Comparison of ENCODE assay signal across 14 mouse cellular contexts in the genomic region with DNA sequence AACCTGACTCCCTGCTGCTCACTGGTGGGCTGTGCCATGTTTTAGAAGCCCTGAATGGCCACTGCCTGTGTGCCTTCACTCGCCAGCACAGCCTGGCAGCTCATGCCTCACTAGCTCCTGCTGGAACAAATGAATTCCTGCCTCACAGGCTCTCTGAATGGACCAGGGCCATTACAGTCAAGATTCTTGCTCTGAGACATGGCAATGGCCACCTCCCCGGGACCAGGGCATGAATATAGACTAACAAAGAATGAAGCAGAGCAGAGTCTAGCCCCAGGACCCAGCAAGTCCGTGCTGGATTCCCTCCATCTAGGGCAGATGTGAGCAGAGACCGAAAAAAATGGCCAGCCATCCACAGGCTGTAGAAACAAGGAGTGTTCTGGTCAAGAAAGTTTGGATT. TPM values are rescaled to one million over a fixed set of nuclear protein-coding genes. Genes with fewer than 3 reads are reported as not detected.
A peak's percentile ranks its signal among the peaks of the same experiment; 100 is the strongest.
DNase-seq lines count a peak whose midpoint lies in the region; ATAC-seq and TF ChIP-seq lines count a peak whose summit lies in the region.
"Had no signal": no experiment of that assay in that cellular context is flagged by ENCODE, and none has a peak within 500 bp of the region (broad histone marks: within the 10 kb centered on the region; RNA-seq: fewer than 3 reads in every experiment).

No protein-coding gene starts in this region.

- H3K27ac ChIP-seq in forebrain, embryonic 15.5 days (replicated peaks), result no peak overlapping the region
- peak overlapping the region; percentile 74 for H3K27ac ChIP-seq in limb, embryonic 12.5 days
- no peak overlapping the region for H3K27ac ChIP-seq in stomach, postnatal 0 days (replicated peaks)
- H3K27ac ChIP-seq: embryonic facial prominence, embryonic 15.5 days; gastrocnemius, adult 2 months; liver, embryonic 13.5 days had no signal

- no peak for TF ChIP-seq EP300 in stomach, postnatal 0 days (optimal IDR thresholded peaks at IDR 0.05)

- H3K9ac ChIP-seq in forebrain, embryonic 15.5 days (replicated peaks), result no peak overlapping the region
- H3K9ac ChIP-seq in limb, embryonic 12.5 days (replicated peaks), result no peak overlapping the region
- no peak overlapping the region for H3K9ac ChIP-seq in stomach, postnatal 0 days (ENCODE audit: low read length)
- H3K9ac ChIP-seq: embryonic facial prominence, embryonic 15.5 days; liver, embryonic 13.5 days had no signal

- H3K36me3 ChIP-seq in forebrain, embryonic 15.5 days, result no peaks in the 10 kb centered on the region
- H3K36me3 ChIP-seq in limb, embryonic 12.5 days, result no peaks in the 10 kb centered on the region
- no peaks in the 10 kb centered on the region for H3K36me3 ChIP-seq in stomach, postnatal 0 days (ENCODE audit: control insufficient read depth, insufficient read depth, low read length)
- H3K36me3 ChIP-seq: embryonic facial prominence, embryonic 15.5 days; liver, embryonic 13.5 days had no signal

- no peak overlapping the region for H3K4me3 ChIP-seq in forebrain, embryonic 15.5 days
- no peak overlapping the region for H3K4me3 ChIP-seq in limb, embryonic 12.5 days (replicated peaks)
- H3K4me3 ChIP-seq in stomach, postnatal 0 days (ENCODE audit: low read depth, low read length), result no peak overlapping the region
- H3K4me3 ChIP-seq: embryonic facial prominence, embryonic 15.5 days; gastrocnemius, adult 2 months; liver, embryonic 13.5 days had no signal

- no peaks in the 10 kb centered on the region for H3K9me3 ChIP-seq in forebrain, embryonic 15.5 days
- H3K9me3 ChIP-seq in limb, embryonic 12.5 days, result no peaks in the 10 kb centered on the region
- H3K9me3 ChIP-seq in stomach, postnatal 0 days (ENCODE audit: control insufficient read depth, low read length), result no peaks in the 10 kb centered on the region
- H3K9me3 ChIP-seq: embryonic facial prominence, embryonic 15.5 days; liver, embryonic 13.5 days had no signal

- H3K4me1 ChIP-seq in forebrain, embryonic 15.5 days, result peaks cover 13% of the 10 kb centered on the region
- peaks cover 33% of the 10 kb centered on the region for H3K4me1 ChIP-seq in limb, embryonic 12.5 days (replicated peaks)
- no peaks in the 10 kb centered on the region for H3K4me1 ChIP-seq in stomach, postnatal 0 days (replicated peaks; ENCODE audit: control insufficient read depth, insufficient read depth)
- H3K4me1 ChIP-seq: liver, embryonic 13.5 days had no signal

- no peak for DNase-seq in frontal cortex, postnatal 25 days (ENCODE audit: low spot score in 2 of 2)
- peak; percentile 71 for DNase-seq in brain, embryonic 14.5 days (ENCODE audit: low read depth)
- DNase-seq in stomach, postnatal 0 days (ENCODE audit: low spot score), result no peak
- DNase-seq in urinary bladder, adult 18-20 months (ENCODE audit: low spot score in 2 of 2), result no peak
- DNase-seq: gastrocnemius, adult 2 months; kidney, adult 11 months; liver, embryonic 13.5 days; lung, postnatal 4 days; right cerebral cortex, postnatal 4 days had no signal

- WGBS in forebrain, embryonic 15.5 days, result 15% methylated on average over 4 of the region's 4 CpGs
- WGBS in limb, embryonic 12.5 days, result 27% methylated on average over 4 of the region's 4 CpGs
- 80% methylated on average over 4 of the region's 4 CpGs for WGBS in stomach, postnatal 0 days

- H3K4me2 ChIP-seq in forebrain, embryonic 15.5 days (replicated peaks), result no peak overlapping the region
- H3K4me2 ChIP-seq in limb, embryonic 12.5 days, result peak overlapping the region; percentile 26
- H3K4me2 ChIP-seq in stomach, postnatal 0 days (replicated peaks; ENCODE audit: low read depth), result no peak overlapping the region
- H3K4me2 ChIP-seq: embryonic facial prominence, embryonic 15.5 days; liver, embryonic 13.5 days had no signal

- TF ChIP-seq POLR2A in brain, embryonic 14.5 days (IDR thresholded peaks at IDR 0.05; ENCODE audit: borderline replicate concordance, extremely low read depth, insufficient read depth, insufficient read length, poor library complexity, severe bottlenecking), result no peak

- no peak for TF ChIP-seq CTCF in brain, embryonic 14.5 days (IDR thresholded peaks at IDR 0.05; ENCODE audit: borderline replicate concordance, extremely low read depth, insufficient read depth, insufficient read length)
- TF ChIP-seq CTCF in stomach, postnatal 0 days (IDR thresholded peaks at IDR 0.05; ENCODE audit: low read depth), result no peak

- no peaks in the 10 kb centered on the region for H3K27me3 ChIP-seq in forebrain, embryonic 15.5 days
- H3K27me3 ChIP-seq in limb, embryonic 12.5 days, result no peaks in the 10 kb centered on the region
- no peaks in the 10 kb centered on the region for H3K27me3 ChIP-seq in stomach, postnatal 0 days (ENCODE audit: control insufficient read depth, insufficient read depth, low read length)
- H3K27me3 ChIP-seq: embryonic facial prominence, embryonic 15.5 days; liver, embryonic 13.5 days had no signal

- ATAC-seq in frontal cortex, adult (ENCODE audit: low TSS enrichment), result peak; percentile 27; the same call in 1 of the 2 replicates
- ATAC-seq in forebrain, embryonic 15.5 days (replicated peaks), result peak; percentile 49
- ATAC-seq in limb, embryonic 12.5 days (ENCODE audit: insufficient number of reproducible peaks, insufficient read depth, low FRiP score, low TSS enrichment, low read depth), result peak; percentile 60; the same call in 1 of the 2 replicates
- no peak for ATAC-seq in stomach, postnatal 0 days (ENCODE audit: low FRiP score, low TSS enrichment)
- ATAC-seq in megakaryocyte-erythroid progenitor cell, adult 5-6 weeks (replicated peaks; ENCODE audit: low FRiP score, low TSS enrichment, poor library complexity, severe bottlenecking), result no peak

RNA-seq across cellular contexts. Expression of a gene that starts 51.8 kb away (rescaled TPM):
- 0.61 and 0.88 TPM in 2 replicates for polyA plus RNA-seq in brain, embryonic 14.5 days (2012; rRNA removed)
- polyA plus RNA-seq in forebrain, embryonic 15.5 days (2015; fragmentation: Nextera tagmentation; extraction: Ambion mirVana), result 0.98 and 1.2 TPM in 2 replicates
- 0.78 and 1.1 TPM in 2 replicates for polyA plus RNA-seq in limb, embryonic 12.5 days (2016; fragmentation: Nextera tagmentation; extraction: Ambion mirVana)
- polyA plus RNA-seq in stomach, postnatal 0 days (2015; fragmentation: Nextera tagmentation; extraction: Ambion mirVana), result 0.21 and 0.30 TPM in 2 replicates
- 0.44 TPM in 1 of 2 replicates, not detected in the other for total RNA-seq in megakaryocyte-erythroid progenitor cell, adult 5-6 weeks (2014; fragmentation: Nextera tagmentation)
- 0.76 TPM in 1 of 2 replicates, not detected in the other for total RNA-seq in megakaryocyte-erythroid progenitor cell, adult 5-6 weeks (2017)

Comparison
In these comparisons a context has a peak if more than half of its experiments do, and no peak if none do; other contexts are left out.
1. ATAC-seq: peak in frontal cortex, adult (single experiment), forebrain, embryonic 15.5 days (single experiment) and limb, embryonic 12.5 days (single experiment); none in stomach, postnatal 0 days (single experiment) and megakaryocyte-erythroid progenitor cell, adult 5-6 weeks (single experiment).